Mouse (Mus musculus): ENCODE data around the gene Obox6. TPM values are rescaled to one million over a fixed set of nuclear protein-coding genes. Genes with fewer than 3 reads are reported as not detected.

The Obox6 gene
- not detected in 2 replicates for polyA plus RNA-seq (2015; fragmentation: Nextera tagmentation; extraction: Ambion mirVana)

GRCm38 (mm10) chr7:15839578-15839977 is at the start of gene Obox6:
Obox6 (minus strand) TSS chr7:15839678.
- H3K9ac ChIP-seq (ENCODE audit: low read length) = no peak within 1 kb of the TSS
- ATAC-seq (ENCODE audit: insufficient read depth, low FRiP score) = no peak
- WGBS = 87% methylated on average over 3 of the region's 3 CpGs
- H3K36me3 ChIP-seq (ENCODE audit: control insufficient read depth, insufficient read depth, low read length) = no peaks in the 10 kb centered on the region
- no peak within 1 kb of the TSS for H3K4me3 ChIP-seq (replicated peaks; ENCODE audit: low read length)
- no peaks in the 10 kb centered on the region for H3K4me1 ChIP-seq (ENCODE audit: control insufficient read depth, insufficient read depth, low read length)
- no peaks in the 10 kb centered on the region for H3K9me3 ChIP-seq (replicated peaks; ENCODE audit: control insufficient read depth, low read length)
- no peaks in the 10 kb centered on the region for H3K27me3 ChIP-seq (ENCODE audit: control insufficient read depth, insufficient read depth, low read length)
- no peak within 1 kb of the TSS for H3K4me2 ChIP-seq (ENCODE audit: low read depth, low read length)
- no peak within 1 kb of the TSS for H3K27ac ChIP-seq (ENCODE audit: low read length)

- no peak overlapping the region for H3K9ac ChIP-seq (ENCODE audit: low read length)
- no peak for ATAC-seq (ENCODE audit: insufficient read depth, low FRiP score)
- 82% methylated on average over 2 of the region's 2 CpGs for WGBS
Measured at GRCm38 (mm10) chr7:15884127-15884526, 44.6 kb upstream of the Obox6 start.

GRCm38 (mm10) chr7:15882317-15882716 is 42.8 kb upstream of the Obox6 start, which contains the start of gene Crxos:
Crxos (plus strand) TSS chr7:15882617.
- H3K27me3 ChIP-seq (ENCODE audit: control insufficient read depth, insufficient read depth, low read length) = no peaks in the 10 kb centered on the region
- H3K36me3 ChIP-seq (ENCODE audit: control insufficient read depth, insufficient read depth, low read length) = no peaks in the 10 kb centered on the region
- no peak for ATAC-seq (ENCODE audit: insufficient read depth, low FRiP score)
- no peak within 1 kb of the TSS for H3K4me3 ChIP-seq (replicated peaks; ENCODE audit: low read length)
- no peak within 1 kb of the TSS for H3K27ac ChIP-seq (ENCODE audit: low read length)
- H3K4me1 ChIP-seq (ENCODE audit: control insufficient read depth, insufficient read depth, low read length) = no peaks in the 10 kb centered on the region
- H3K9ac ChIP-seq (ENCODE audit: low read length) = no peak within 1 kb of the TSS
- WGBS = 82% methylated on average over 2 of the region's 2 CpGs
- H3K9me3 ChIP-seq (replicated peaks; ENCODE audit: control insufficient read depth, low read length) = no peaks in the 10 kb centered on the region
- no peak within 1 kb of the TSS for H3K4me2 ChIP-seq (ENCODE audit: low read depth, low read length)

More at GRCm38 (mm10) chr7:15884127-15884526, 44.6 kb upstream of the Obox6 start:
- Histone ChIP-seq H3K4me3 (replicated peaks; ENCODE audit: low read length) (no peak overlapping the region), H3K9me3 (replicated peaks; ENCODE audit: control insufficient read depth, low read length) (no peaks in the 10 kb centered on the region), H3K4me2 (ENCODE audit: low read depth, low read length) (no peak overlapping the region), H3K4me1 (ENCODE audit: control insufficient read depth, insufficient read depth, low read length) (no peaks in the 10 kb centered on the region), H3K27me3 (ENCODE audit: control insufficient read depth, insufficient read depth, low read length) (no peaks in the 10 kb centered on the region), H3K27ac (ENCODE audit: low read length) (no peak overlapping the region), H3K36me3 (ENCODE audit: control insufficient read depth, insufficient read depth, low read length) (no peaks in the 10 kb centered on the region)

- no peaks in the 10 kb centered on the region for H3K4me1 ChIP-seq (ENCODE audit: control insufficient read depth, insufficient read depth, low read length)
- H3K9me3 ChIP-seq (replicated peaks; ENCODE audit: control insufficient read depth, low read length) = no peaks in the 10 kb centered on the region
- no peak overlapping the region for H3K27ac ChIP-seq (ENCODE audit: low read length)
- H3K4me3 ChIP-seq (replicated peaks; ENCODE audit: low read length) = no peak overlapping the region
- no peaks in the 10 kb centered on the region for H3K27me3 ChIP-seq (ENCODE audit: control insufficient read depth, insufficient read depth, low read length)
- no peak for ATAC-seq (ENCODE audit: insufficient read depth, low FRiP score)
- 72% methylated on average over 3 of the region's 3 CpGs for WGBS
- no peaks in the 10 kb centered on the region for H3K36me3 ChIP-seq (ENCODE audit: control insufficient read depth, insufficient read depth, low read length)
- H3K9ac ChIP-seq (ENCODE audit: low read length) = no peak overlapping the region
- no peak overlapping the region for H3K4me2 ChIP-seq (ENCODE audit: low read depth, low read length)
Measured at GRCm38 (mm10) chr7:15881831-15882230, 42.4 kb upstream of the Obox6 start.

- no peaks in the 10 kb centered on the region for H3K4me1 ChIP-seq (ENCODE audit: control insufficient read depth, insufficient read depth, low read length)
- no peak overlapping the region for H3K4me2 ChIP-seq (ENCODE audit: low read depth, low read length)
- no peak overlapping the region for H3K27ac ChIP-seq (ENCODE audit: low read length)
- no peaks in the 10 kb centered on the region for H3K9me3 ChIP-seq (replicated peaks; ENCODE audit: control insufficient read depth, low read length)
- H3K4me3 ChIP-seq (replicated peaks; ENCODE audit: low read length) = no peak overlapping the region
- no peak overlapping the region for H3K9ac ChIP-seq (ENCODE audit: low read length)
- WGBS = 18% methylated on average over 7 of the region's 7 CpGs
- ATAC-seq (ENCODE audit: insufficient read depth, low FRiP score) = no peak
- H3K36me3 ChIP-seq (ENCODE audit: control insufficient read depth, insufficient read depth, low read length) = no peaks in the 10 kb centered on the region
- H3K27me3 ChIP-seq (ENCODE audit: control insufficient read depth, insufficient read depth, low read length) = no peaks in the 10 kb centered on the region
Measured at GRCm38 (mm10) chr7:15881388-15881787, 41.9 kb upstream of the Obox6 start.

GRCm38 (mm10) chr7:15879756-15880155 is 40.3 kb upstream of the Obox6 start, which contains the start of gene Crx:
Crx (minus strand) TSS chr7:15879968.
- WGBS = 43% methylated on average over 4 of the region's 4 CpGs
- no peaks in the 10 kb centered on the region for H3K36me3 ChIP-seq (ENCODE audit: control insufficient read depth, insufficient read depth, low read length)

GRCm38 (mm10) chr7:15864104-15864503 is 24.6 kb upstream of the Obox6 start:
- Histone ChIP-seq H3K27ac (ENCODE audit: low read length) (no peak overlapping the region), H3K36me3 (ENCODE audit: control insufficient read depth, insufficient read depth, low read length) (no peaks in the 10 kb centered on the region), H3K9ac (ENCODE audit: low read length) (no peak overlapping the region), H3K9me3 (replicated peaks; ENCODE audit: control insufficient read depth, low read length) (no peaks in the 10 kb centered on the region), H3K4me2 (ENCODE audit: low read depth, low read length) (no peak overlapping the region), H3K4me3 (replicated peaks; ENCODE audit: low read length) (no peak overlapping the region), H3K4me1 (ENCODE audit: control insufficient read depth, insufficient read depth, low read length) (no peaks in the 10 kb centered on the region), H3K27me3 (ENCODE audit: control insufficient read depth, insufficient read depth, low read length) (no peaks in the 10 kb centered on the region)
- ATAC-seq (ENCODE audit: insufficient read depth, low FRiP score) = no peak
- WGBS = 87% methylated on average over 4 of the region's 4 CpGs

More at GRCm38 (mm10) chr7:15879756-15880155, 40.3 kb upstream of the Obox6 start, which contains the start of gene Crx:
- no peak within 1 kb of the TSS for H3K4me3 ChIP-seq (replicated peaks; ENCODE audit: low read length)
- no peak within 1 kb of the TSS for H3K9ac ChIP-seq (ENCODE audit: low read length)
- no peaks in the 10 kb centered on the region for H3K4me1 ChIP-seq (ENCODE audit: control insufficient read depth, insufficient read depth, low read length)
- no peak within 1 kb of the TSS for H3K4me2 ChIP-seq (ENCODE audit: low read depth, low read length)
- H3K27me3 ChIP-seq (ENCODE audit: control insufficient read depth, insufficient read depth, low read length) = no peaks in the 10 kb centered on the region
- ATAC-seq (ENCODE audit: insufficient read depth, low FRiP score) = no peak
- H3K9me3 ChIP-seq (replicated peaks; ENCODE audit: control insufficient read depth, low read length) = no peaks in the 10 kb centered on the region
- no peak within 1 kb of the TSS for H3K27ac ChIP-seq (ENCODE audit: low read length)

GRCm38 (mm10) chr7:15859657-15860056 is 20.2 kb upstream of the Obox6 start:
- Histone ChIP-seq H3K4me1 (ENCODE audit: control insufficient read depth, insufficient read depth, low read length) (no peaks in the 10 kb centered on the region), H3K27me3 (ENCODE audit: control insufficient read depth, insufficient read depth, low read length) (no peaks in the 10 kb centered on the region), H3K4me3 (replicated peaks; ENCODE audit: low read length) (no peak overlapping the region), H3K4me2 (ENCODE audit: low read depth, low read length) (no peak overlapping the region), H3K36me3 (ENCODE audit: control insufficient read depth, insufficient read depth, low read length) (no peaks in the 10 kb centered on the region), H3K9ac (ENCODE audit: low read length) (no peak overlapping the region), H3K9me3 (replicated peaks; ENCODE audit: control insufficient read depth, low read length) (no peaks in the 10 kb centered on the region), H3K27ac (ENCODE audit: low read length) (no peak overlapping the region)
- ATAC-seq (ENCODE audit: insufficient read depth, low FRiP score) = no peak
- 44% methylated on average over 2 of the region's 2 CpGs for WGBS

All from stomach, embryonic 16.5 days (tissue).